Mouse (Mus musculus) urinary bladder, postnatal 4 days (tissue): ENCODE data around the gene Limch1.

ENCODE experiments used
- DNase-seq, 2 experiments: peaks; one replicate each; pipeline ENCODE4 v3.0.0; 2021 to 2022; ENCODE audit warnings: low spot score in 2 of 2

The Limch1 gene

GRCm38 (mm10) chr5:66745390-66745995 is at the start of gene Limch1:
Gene Limch1, plus strand, starts transcription at chr5:66745827.
- DNase-seq: peak; percentile 28 to 71

DNA sequence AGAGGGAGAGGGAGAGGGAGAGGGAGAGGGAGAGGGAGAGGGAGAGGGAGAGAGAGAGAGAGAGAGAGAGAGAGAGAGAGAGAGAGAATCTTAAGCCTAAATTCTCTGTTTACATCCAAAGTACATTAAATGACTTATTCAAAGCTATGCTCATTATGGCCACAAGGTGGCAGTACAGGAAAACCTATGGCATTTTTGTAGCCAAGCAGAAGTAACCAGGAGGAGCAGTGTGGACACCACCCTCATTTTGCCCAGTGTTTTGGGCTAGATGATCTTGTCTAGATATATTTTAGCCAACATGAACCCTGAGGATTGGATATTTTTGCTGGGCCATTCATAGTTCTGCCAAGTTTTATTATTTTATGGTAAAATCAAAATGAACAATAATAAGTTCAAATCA is 48.5 kb upstream of the Limch1 start:
- DNase-seq: no peak

- no peak for DNase-seq
These were observed 45.7 kb upstream of the Limch1 start for GRCm38 (mm10) chr5:66699911-66700310.

GRCm38 (mm10) chr5:66701951-66702350 is 43.7 kb upstream of the Limch1 start:
- DNase-seq: no peak

DNA sequence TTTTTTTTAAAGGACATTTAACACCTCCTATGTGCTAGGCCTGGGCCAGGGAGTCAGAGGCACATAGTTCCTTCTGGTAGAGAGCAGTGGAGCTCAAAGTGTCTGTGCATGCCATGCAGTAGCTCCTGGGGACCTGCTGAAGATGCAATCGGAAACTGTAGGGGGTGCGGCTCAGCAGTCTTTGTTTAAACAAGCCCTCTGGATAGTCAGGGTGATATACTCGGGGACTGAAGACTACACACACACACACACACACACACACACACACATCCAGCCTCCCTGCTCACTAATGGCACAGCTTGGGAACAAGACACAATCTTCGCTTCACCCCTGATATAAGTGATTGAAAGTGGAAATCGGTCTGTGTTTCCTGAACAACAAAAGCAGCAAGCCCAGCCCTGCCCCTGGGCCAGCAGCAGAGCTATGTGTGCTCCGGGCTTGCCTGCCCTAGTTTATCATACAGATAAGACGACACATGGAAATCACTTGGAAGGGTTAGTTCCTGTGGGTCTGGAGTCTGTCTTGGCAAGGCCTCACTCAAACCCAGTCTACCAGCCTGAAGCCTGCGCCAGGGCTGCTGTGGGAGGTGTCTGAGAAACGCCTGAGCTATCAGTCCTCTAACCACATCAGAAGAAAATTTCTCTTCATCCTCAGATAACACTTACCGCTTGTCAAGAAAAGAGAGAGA is 42.2 kb upstream of the Limch1 start:
- DNase-seq: no peak

DNA sequence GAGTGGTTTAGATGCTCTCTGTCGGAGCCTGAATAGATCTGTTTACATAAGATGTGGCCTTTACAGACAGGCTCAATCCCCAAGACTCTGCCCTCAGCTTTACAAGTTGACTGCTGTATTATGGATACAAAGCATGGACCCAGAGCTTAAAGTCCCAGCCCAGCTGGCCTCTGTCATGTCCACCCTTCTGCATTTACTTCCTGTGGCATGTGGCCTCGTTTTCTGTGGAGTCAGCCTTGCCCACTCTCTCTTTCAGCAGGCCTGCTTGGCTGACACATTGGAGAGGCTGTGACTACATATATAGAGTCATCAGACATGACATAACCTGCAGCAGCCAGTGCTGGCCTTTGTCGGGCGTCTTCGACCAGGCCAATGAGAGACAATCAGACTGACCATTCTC is 37.8 kb upstream of the Limch1 start:
- DNase-seq: no peak

GRCm38 (mm10) chr5:66710445-66711019 is 35.1 kb upstream of the Limch1 start:
- DNase-seq: no peak

DNA sequence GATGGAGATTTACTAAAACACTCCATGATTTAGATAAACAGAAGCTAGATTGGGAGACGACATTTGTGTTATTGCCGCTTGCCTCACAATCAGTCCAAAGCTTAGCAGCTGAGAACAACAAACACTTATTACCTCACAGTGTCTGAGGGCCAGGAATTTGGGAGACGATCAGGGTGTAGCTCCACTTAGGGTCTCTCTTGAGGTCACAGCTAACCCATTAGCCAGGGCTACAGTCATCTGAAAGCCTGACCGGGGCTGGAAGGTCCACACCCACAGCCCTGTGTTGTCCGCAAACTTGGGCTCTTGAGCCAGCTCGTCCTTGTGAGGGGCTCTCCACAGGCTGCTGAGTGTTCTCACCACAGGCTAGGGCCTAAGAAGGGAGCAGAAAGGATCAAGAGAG is 32.8 kb upstream of the Limch1 start:
- DNase-seq: no peak

- no peak for DNase-seq
These were observed 30.1 kb upstream of the Limch1 start for GRCm38 (mm10) chr5:66715498-66715931.

GRCm38 (mm10) chr5:66717931-66718330 is 27.7 kb upstream of the Limch1 start:
- DNase-seq: no peak

GRCm38 (mm10) chr5:66718413-66718812 is 27.2 kb upstream of the Limch1 start:
- no peak for DNase-seq

GRCm38 (mm10) chr5:66718880-66719279 is 26.7 kb upstream of the Limch1 start:
- DNase-seq: no peak

DNA sequence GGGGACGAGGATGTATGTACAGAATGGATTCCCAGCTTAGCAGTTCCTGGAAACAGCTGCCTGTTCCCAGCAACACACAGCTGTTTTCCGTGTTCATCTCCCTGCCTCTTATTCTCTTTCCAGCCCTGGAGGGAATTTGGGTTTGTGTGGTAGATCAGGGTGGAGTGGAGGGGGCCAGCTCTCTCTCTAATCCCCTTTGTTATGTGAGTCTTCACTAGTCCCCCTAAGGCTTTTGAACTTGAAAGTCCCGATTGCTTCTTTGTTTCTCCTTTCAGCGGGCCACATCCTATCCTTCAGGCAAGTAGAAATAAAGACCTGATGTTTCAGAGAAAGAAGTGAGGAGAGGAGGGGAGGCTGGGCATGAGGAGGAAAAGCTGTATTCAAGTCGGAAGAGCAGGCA is 24.7 kb upstream of the Limch1 start:
- DNase-seq: no peak

- DNase-seq: no peak
These were observed 23.0 kb upstream of the Limch1 start for GRCm38 (mm10) chr5:66722586-66722985.

- no peak for DNase-seq
These were observed 22.6 kb upstream of the Limch1 start for GRCm38 (mm10) chr5:66723037-66723436.

GRCm38 (mm10) chr5:66723626-66724025 is 22.0 kb upstream of the Limch1 start:
- no peak for DNase-seq

GRCm38 (mm10) chr5:66729306-66729705 is 16.3 kb upstream of the Limch1 start:
- no peak for DNase-seq

- no peak for DNase-seq
These were observed 14.9 kb upstream of the Limch1 start for GRCm38 (mm10) chr5:66730621-66731301.

- DNase-seq: no peak
These were observed 14.3 kb upstream of the Limch1 start for GRCm38 (mm10) chr5:66731302-66731697.

DNA sequence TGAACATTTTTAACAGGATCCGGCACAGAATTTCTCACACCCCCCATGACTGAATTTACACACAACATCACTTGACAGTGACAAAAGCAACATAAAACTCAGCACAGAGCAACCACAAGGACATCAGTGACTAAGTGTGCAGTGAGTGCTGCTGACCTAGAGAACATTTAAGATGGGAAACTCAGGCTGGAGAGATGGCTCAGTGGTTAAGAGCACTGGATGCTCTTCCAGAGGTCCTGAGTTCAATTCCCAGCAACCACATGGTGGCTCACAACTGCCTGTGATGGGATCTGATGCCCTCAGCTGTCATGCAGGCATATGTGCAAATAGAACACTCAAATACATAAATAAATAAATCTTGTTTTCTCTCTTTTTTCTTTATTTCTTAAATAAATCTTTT is 12.1 kb upstream of the Limch1 start:
- DNase-seq: no peak

DNA sequence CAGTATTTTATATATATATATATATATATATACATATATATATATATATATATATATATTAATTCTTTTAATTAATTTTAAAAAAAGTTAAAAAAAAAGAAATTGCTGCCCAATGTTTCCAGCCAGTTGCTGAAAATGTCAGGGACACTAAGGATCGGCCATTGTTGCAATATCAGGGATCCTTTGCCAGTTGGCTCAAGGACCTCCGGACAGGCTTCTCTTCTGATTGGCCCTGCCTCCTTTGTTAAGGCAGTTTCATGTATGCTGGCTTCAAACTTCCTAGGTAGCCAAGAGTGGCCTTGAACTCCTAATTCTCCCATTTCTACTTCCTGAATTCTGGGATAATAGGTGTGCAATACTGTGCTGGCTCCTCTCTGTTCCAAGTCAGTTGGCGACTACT is 6.3 kb upstream of the Limch1 start:
- DNase-seq: no peak

DNA sequence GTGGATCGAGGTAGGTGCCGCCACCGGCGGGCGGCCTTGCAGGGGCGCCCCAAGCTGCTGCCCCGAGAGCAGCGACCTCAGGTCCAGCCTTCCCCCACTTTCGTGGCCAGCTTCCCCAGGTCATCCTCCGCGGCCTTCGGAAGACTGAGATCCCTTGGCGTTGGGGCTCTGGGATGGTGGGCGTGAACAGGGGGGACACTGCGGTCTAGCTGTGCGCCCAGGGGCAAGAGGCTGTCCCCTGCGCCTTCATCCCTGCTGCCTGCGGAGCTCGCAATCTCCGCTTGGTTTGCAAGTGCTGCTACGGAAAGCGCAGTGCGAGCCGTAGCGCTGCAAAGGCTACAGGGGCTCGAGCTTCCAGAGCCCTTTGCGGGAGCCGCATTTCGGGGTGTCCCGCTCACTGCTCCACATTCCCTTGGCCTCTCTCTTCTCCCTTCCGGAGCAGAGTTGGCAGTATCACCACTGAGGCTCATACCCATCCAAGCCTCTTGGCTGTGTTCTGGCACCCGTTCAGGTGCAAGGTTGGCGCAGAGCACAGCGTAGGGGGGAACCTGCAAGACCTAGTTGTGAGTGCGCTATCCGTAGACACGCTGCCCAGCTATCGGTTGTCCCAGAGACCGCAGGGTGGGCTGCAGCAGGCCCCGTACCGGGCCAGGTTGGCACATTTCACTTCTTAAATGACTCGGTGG is 512 bp downstream of the Limch1 start:
- DNase-seq: no peak
